Mouse (Mus musculus): ENCODE results near the gene Ccpg1os. TPM values are rescaled to one million over a fixed set of nuclear protein-coding genes. Genes with fewer than 3 reads are reported as not detected.

Ccpg1os gene
- polyA plus RNA-seq, 1 experiment from 2014 or later = 12.9 TPM

- Histone ChIP-seq H3K27me3 (ENCODE audit: insufficient read depth, poor library complexity, severe bottlenecking) (no peaks in the 10 kb centered on the region), H3K4me1 (no peaks in the 10 kb centered on the region), H3K9me3 (no peaks in the 10 kb centered on the region), H3K4me3 (no peak overlapping the region), H3K27ac (no peak overlapping the region), H3K36me3 (peaks cover 9% of the 10 kb centered on the region; the same call in 1 of the 2 replicates)
- no peak for DNase-seq (ENCODE audit: low spot score)
- WGBS = 81% methylated on average over 8 of the region's 8 CpGs
These were observed 18.9 kb upstream of the Ccpg1os start for GRCm38 (mm10) chr9:73004076-73004475.

GRCm38 (mm10) chr9:73002177-73002576, 17.0 kb upstream of the Ccpg1os start:
- DNase-seq (ENCODE audit: low spot score) = no peak
- WGBS = 67% methylated on average over 3 of the region's 3 CpGs
- Histone ChIP-seq H3K4me1 (no peaks in the 10 kb centered on the region), H3K27ac (no peak overlapping the region), H3K36me3 (peaks cover 9% of the 10 kb centered on the region; the same call in 1 of the 2 replicates), H3K9me3 (no peaks in the 10 kb centered on the region), H3K27me3 (ENCODE audit: insufficient read depth, poor library complexity, severe bottlenecking) (no peaks in the 10 kb centered on the region), H3K4me3 (no peak overlapping the region)

- DNase-seq (ENCODE audit: low spot score) = no peak
- H3K9me3 ChIP-seq = no peaks in the 10 kb centered on the region
- no peak overlapping the region for H3K4me3 ChIP-seq
- H3K4me1 ChIP-seq = no peaks in the 10 kb centered on the region
- H3K27me3 ChIP-seq (ENCODE audit: insufficient read depth, poor library complexity, severe bottlenecking) = no peaks in the 10 kb centered on the region
- H3K36me3 ChIP-seq = peaks cover 9% of the 10 kb centered on the region; the same call in 1 of the 2 replicates
- 83% methylated on average over 13 of the region's 13 CpGs for WGBS
- no peak overlapping the region for H3K27ac ChIP-seq
These were observed 16.3 kb upstream of the Ccpg1os start for GRCm38 (mm10) chr9:73001314-73002011.

DNA sequence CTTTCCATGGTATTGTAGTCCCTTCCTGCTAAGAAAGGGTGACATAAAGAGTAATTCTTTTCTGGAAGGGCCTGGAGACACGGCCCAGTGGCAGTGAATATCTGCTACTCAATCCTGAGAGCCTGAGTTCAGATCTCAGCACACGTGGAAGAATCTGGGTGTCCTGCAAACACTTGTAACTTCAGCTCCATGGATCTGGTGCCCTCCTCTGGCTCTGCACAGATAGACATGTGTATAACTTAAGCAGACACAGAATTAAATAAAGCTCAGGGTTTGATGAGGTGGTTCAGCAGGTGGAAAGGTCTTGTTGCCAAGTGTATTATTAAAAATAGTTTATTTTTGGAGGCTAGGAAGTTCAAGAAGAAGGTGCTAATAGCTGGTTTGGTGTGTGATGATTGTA, 15.3 kb upstream of the Ccpg1os start:
- Histone ChIP-seq H3K4me1 (no peaks in the 10 kb centered on the region), H3K27ac (no peak overlapping the region), H3K4me3 (no peak overlapping the region), H3K36me3 (peaks cover under 1% of the 10 kb centered on the region; the same call in 1 of the 2 replicates), H3K9me3 (no peaks in the 10 kb centered on the region), H3K27me3 (ENCODE audit: insufficient read depth, poor library complexity, severe bottlenecking) (no peaks in the 10 kb centered on the region)
- 64% methylated on average over 2 of the region's 2 CpGs for WGBS
- DNase-seq (ENCODE audit: low spot score) = no peak

DNA sequence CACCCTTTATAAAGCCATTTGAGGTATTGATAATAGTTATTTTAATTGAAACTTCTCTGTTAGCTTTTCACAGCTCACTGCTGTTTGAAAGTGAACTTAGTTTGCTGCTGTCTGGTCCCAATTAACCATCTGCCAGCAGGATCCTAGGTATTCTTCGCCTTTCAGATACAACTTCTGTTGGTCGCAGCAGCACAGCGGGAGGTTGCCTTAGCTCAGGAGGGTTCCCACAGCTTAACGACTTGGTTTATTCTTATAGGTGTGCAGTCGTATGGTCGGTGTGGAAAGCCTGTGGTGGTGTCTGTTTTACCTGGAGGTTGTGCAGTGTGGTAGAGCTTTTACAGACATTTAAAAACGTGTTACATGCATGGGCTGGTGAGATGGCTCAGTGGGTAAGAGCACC, 11.6 kb upstream of the Ccpg1os start:
- Histone ChIP-seq H3K4me3 (no peak overlapping the region), H3K4me1 (no peaks in the 10 kb centered on the region), H3K27me3 (ENCODE audit: insufficient read depth, poor library complexity, severe bottlenecking) (no peaks in the 10 kb centered on the region), H3K36me3 (no peaks in the 10 kb centered on the region), H3K9me3 (no peaks in the 10 kb centered on the region), H3K27ac (no peak overlapping the region)
- 63% methylated on average over 7 of the region's 7 CpGs for WGBS
- DNase-seq (ENCODE audit: low spot score) = no peak

GRCm38 (mm10) chr9:72996167-72996566, 11.0 kb upstream of the Ccpg1os start:
- Histone ChIP-seq H3K9me3 (no peaks in the 10 kb centered on the region), H3K27me3 (ENCODE audit: insufficient read depth, poor library complexity, severe bottlenecking) (no peaks in the 10 kb centered on the region), H3K36me3 (no peaks in the 10 kb centered on the region), H3K27ac (no peak overlapping the region), H3K4me1 (no peaks in the 10 kb centered on the region), H3K4me3 (no peak overlapping the region)
- DNase-seq (ENCODE audit: low spot score) = no peak

- DNase-seq (ENCODE audit: low spot score) = no peak
- no peaks in the 10 kb centered on the region for H3K27me3 ChIP-seq (ENCODE audit: insufficient read depth, poor library complexity, severe bottlenecking)
- H3K9me3 ChIP-seq = no peaks in the 10 kb centered on the region
- no peak overlapping the region for H3K27ac ChIP-seq
- no peaks in the 10 kb centered on the region for H3K36me3 ChIP-seq
- H3K4me1 ChIP-seq = no peaks in the 10 kb centered on the region
- no peak overlapping the region for H3K4me3 ChIP-seq
- WGBS = 85% methylated on average over 5 of the region's 5 CpGs
These were observed 7.4 kb upstream of the Ccpg1os start for GRCm38 (mm10) chr9:72992576-72992975.

DNA sequence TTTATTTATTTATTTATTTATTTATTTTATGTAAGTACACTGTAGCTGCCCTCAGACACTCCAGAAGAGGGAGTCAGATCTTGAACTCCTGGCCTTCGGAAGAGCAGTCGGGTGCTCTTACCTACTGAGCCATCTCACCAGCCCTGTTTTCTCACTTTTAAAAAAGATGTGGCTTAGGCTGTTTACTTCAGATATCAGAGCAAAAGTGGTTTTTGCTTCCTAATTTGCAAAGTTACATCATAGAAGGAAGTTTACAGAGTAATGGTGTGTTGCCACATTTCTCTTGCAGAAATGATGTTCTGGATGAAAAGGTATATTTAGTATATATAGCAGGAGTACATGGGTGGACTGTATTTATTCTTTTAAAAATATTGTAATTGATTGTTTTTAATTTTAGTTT, 6.2 kb upstream of the Ccpg1os start:
- H3K27ac ChIP-seq = no peak overlapping the region
- no peaks in the 10 kb centered on the region for H3K36me3 ChIP-seq
- H3K27me3 ChIP-seq (ENCODE audit: insufficient read depth, poor library complexity, severe bottlenecking) = no peaks in the 10 kb centered on the region
- no peak for DNase-seq (ENCODE audit: low spot score)
- WGBS = 94% methylated on average over 2 of the region's 2 CpGs
- H3K4me1 ChIP-seq = no peaks in the 10 kb centered on the region
- H3K9me3 ChIP-seq = no peaks in the 10 kb centered on the region
- no peak overlapping the region for H3K4me3 ChIP-seq

DNA sequence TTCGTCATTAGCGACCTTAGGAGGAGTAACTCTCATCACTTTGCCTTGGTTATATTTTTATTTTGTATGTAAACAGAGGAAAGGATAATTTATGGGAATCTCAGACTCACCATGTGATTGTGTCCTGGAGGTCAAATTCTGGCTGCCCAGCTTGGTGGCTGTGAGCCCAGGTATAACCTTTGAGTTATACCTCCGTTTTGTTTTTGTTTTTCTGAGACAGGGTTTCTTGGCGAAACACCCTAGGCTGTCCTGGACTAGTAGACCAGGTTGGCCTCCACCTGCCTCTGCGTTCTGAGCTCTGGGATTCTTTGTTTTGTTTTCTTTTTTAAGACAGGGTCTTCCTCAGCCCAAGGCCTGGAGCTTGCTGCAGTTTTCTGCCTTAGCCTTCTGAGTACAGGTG, 3.5 kb upstream of the Ccpg1os start:
- Histone ChIP-seq H3K4me1 (peaks cover 11% of the 10 kb centered on the region), H3K4me3 (no peak overlapping the region), H3K27me3 (ENCODE audit: insufficient read depth, poor library complexity, severe bottlenecking) (no peaks in the 10 kb centered on the region), H3K9me3 (no peaks in the 10 kb centered on the region), H3K27ac (no peak overlapping the region), H3K36me3 (no peaks in the 10 kb centered on the region)
- DNase-seq (ENCODE audit: low spot score) = no peak
- 72% methylated on average over 5 of the region's 5 CpGs for WGBS

DNA sequence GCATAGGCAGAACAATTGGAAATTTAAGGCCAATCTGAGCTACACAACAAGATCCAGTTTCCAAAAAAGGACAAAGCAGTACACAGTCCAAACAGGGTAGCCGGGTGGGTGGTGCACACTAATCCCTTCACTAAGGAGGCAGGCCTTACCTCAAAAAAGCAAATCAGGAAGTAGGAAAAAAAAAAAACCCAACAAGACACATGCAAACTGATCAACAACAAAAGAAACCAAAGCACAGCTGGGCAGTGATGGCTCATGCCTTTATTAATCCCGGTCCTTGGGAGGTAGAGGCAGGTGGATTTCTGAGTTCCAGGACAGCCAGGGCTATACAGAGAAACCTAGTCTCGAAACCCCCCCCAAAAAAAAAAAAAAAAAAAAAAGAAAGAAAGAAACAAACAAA, 2.5 kb upstream of the Ccpg1os start:
- Histone ChIP-seq H3K27ac (no peak overlapping the region), H3K4me1 (peaks cover 11% of the 10 kb centered on the region), H3K27me3 (ENCODE audit: insufficient read depth, poor library complexity, severe bottlenecking) (no peaks in the 10 kb centered on the region), H3K36me3 (no peaks in the 10 kb centered on the region), H3K4me3 (no peak overlapping the region), H3K9me3 (no peaks in the 10 kb centered on the region)
- 69% methylated on average over 3 of the region's 3 CpGs for WGBS
- no peak for DNase-seq (ENCODE audit: low spot score)

- 61% methylated on average over 2 of the region's 2 CpGs for WGBS
- no peaks in the 10 kb centered on the region for H3K36me3 ChIP-seq
- no peak overlapping the region for H3K27ac ChIP-seq
- H3K9me3 ChIP-seq = no peaks in the 10 kb centered on the region
- no peak overlapping the region for H3K4me3 ChIP-seq
- peaks cover 11% of the 10 kb centered on the region for H3K4me1 ChIP-seq
- H3K27me3 ChIP-seq (ENCODE audit: insufficient read depth, poor library complexity, severe bottlenecking) = no peaks in the 10 kb centered on the region
- no peak for DNase-seq (ENCODE audit: low spot score)
These were observed 2.1 kb downstream of the Ccpg1os start for GRCm38 (mm10) chr9:72983066-72983465.

- no peak for DNase-seq (ENCODE audit: low spot score)
- WGBS = 85% methylated on average over 1 of the region's 1 CpGs
- H3K36me3 ChIP-seq = no peaks in the 10 kb centered on the region
- H3K4me1 ChIP-seq = no peaks in the 10 kb centered on the region
- H3K9me3 ChIP-seq = no peaks in the 10 kb centered on the region
- no peaks in the 10 kb centered on the region for H3K27me3 ChIP-seq (ENCODE audit: insufficient read depth, poor library complexity, severe bottlenecking)
- no peak overlapping the region for H3K27ac ChIP-seq
- no peak overlapping the region for H3K4me3 ChIP-seq
These were observed 9.9 kb downstream of the Ccpg1os start for GRCm38 (mm10) chr9:72975242-72975641.

- no peaks in the 10 kb centered on the region for H3K9me3 ChIP-seq
- H3K4me3 ChIP-seq = no peak overlapping the region
- no peaks in the 10 kb centered on the region for H3K36me3 ChIP-seq
- 80% methylated on average over 5 of the region's 5 CpGs for WGBS
- H3K4me1 ChIP-seq = 0 out of 2 replicates have a peak, but pooled peaks cover 1% of the 10 kb centered on the region
- no peak for DNase-seq (ENCODE audit: low spot score)
- H3K27me3 ChIP-seq (ENCODE audit: insufficient read depth, poor library complexity, severe bottlenecking) = no peaks in the 10 kb centered on the region
- H3K27ac ChIP-seq = no peak overlapping the region
These were observed 10.4 kb downstream of the Ccpg1os start for GRCm38 (mm10) chr9:72974734-72975133.

DNA sequence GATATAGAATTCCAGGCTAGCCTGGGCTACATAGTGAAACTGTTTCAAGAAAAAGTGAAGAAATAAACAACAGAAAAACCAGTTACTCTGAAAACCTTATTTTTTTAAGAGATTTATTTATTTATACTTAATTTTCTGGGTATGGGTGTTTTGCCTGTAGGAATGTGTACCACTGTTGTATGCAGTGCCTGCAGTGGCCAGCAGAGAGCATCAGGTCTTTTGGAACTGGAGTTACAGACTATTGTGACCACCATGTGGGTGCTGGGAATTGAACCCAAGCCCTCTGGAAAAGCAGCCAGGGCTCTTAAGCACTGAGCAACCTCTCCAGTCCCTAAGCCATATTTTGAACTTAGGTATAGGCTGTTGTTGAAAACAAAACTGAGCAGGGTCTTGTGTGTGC, 12.2 kb downstream of the Ccpg1os start:
- H3K4me3 ChIP-seq = no peak overlapping the region
- no peak for DNase-seq (ENCODE audit: low spot score)
- H3K27me3 ChIP-seq (ENCODE audit: insufficient read depth, poor library complexity, severe bottlenecking) = no peaks in the 10 kb centered on the region
- H3K27ac ChIP-seq = no peak overlapping the region
- H3K9me3 ChIP-seq = no peaks in the 10 kb centered on the region
- H3K4me1 ChIP-seq = 0 out of 2 replicates have a peak, but pooled peaks cover 2% of the 10 kb centered on the region
- H3K36me3 ChIP-seq = no peaks in the 10 kb centered on the region

All from heart, embryonic 10.5 days (tissue).